Mouse (Mus musculus) lung, embryonic 16.5 days (tissue): ENCODE data around the gene Zfp445. TPM values are rescaled to one million over a fixed set of nuclear protein-coding genes. Genes with fewer than 3 reads are reported as not detected.
A peak's percentile ranks its signal among the peaks of the same experiment; 100 is the strongest.
"Not testable (repeated sequence)": the region's sequence is repeated elsewhere in the genome, so short reads cannot be mapped to it uniquely, and the experiment has no call there.

Experiments
- ATAC-seq: fragments of 200-750 bp; cut with Nextera tagmentation; 2 replicates; pipeline ENCODE4 v1.8.0; 2017; ENCODE audit warnings: low read depth, mild to moderate bottlenecking, moderate library complexity
- H3K27ac ChIP-seq: fragments of 300-500 bp; sonication (generic); 2 replicates; pipeline ENCODE4 v1.5.1; 2014; ENCODE audit warnings: mild to moderate bottlenecking, control low read depth, low read length
- H3K27me3 ChIP-seq: fragments of 300-500 bp; sonication (generic); 2 replicates; pipeline ENCODE4 v1.6.1; 2014; ENCODE audit warnings: low read depth, low read length, mixed read lengths; ENCODE audit not compliant: control insufficient read depth, insufficient read depth
- H3K36me3 ChIP-seq: fragments of 300-500 bp; sonication (generic); 2 replicates; pipeline ENCODE4 v1.6.1; 2014; ENCODE audit warnings: low read length; ENCODE audit not compliant: control insufficient read depth, insufficient read depth
- H3K4me1 ChIP-seq: fragments of 300-500 bp; sonication (generic); replicated peaks from 2 replicates; pipeline ENCODE4 v1.6.1; 2014; ENCODE audit warnings: low read length, mixed read lengths; ENCODE audit not compliant: control insufficient read depth, insufficient read depth
- H3K4me2 ChIP-seq: fragments of 300-500 bp; sonication (generic); 2 replicates; pipeline ENCODE4 v1.6.1; 2014; ENCODE audit warnings: low read depth, low read length, control low read depth
- H3K4me3 ChIP-seq: fragments of 300-500 bp; sonication (generic); 2 replicates; pipeline ENCODE4 v1.5.1; 2014; ENCODE audit warnings: mild to moderate bottlenecking, low read length, control low read depth
- H3K9ac ChIP-seq: fragments of 300-500 bp; sonication (generic); 2 replicates; pipeline ENCODE4 v1.6.1; 2014; ENCODE audit warnings: low read length, control low read depth
- H3K9me3 ChIP-seq: fragments of 300-500 bp; sonication (generic); 2 replicates; pipeline ENCODE4 v1.6.1; 2016; ENCODE audit warnings: low read length; ENCODE audit not compliant: control insufficient read depth
- WGBS: fragments of 180-500 bp; shearing (Covaris S2); extraction: QIAGEN DNeasy Blood & Tissue Kit; methylation state at CpG from one replicate; pipeline ENCODE4 v1.1.7; 2014; 5-methylcytosine and 5-hydroxymethylcytosine counted together
- polyA plus RNA-seq: library from polyadenylated mRNA; unstranded; fragments of >200 nt; fragmentation: Nextera tagmentation; extraction: Ambion mirVana; gene quantifications from 2 replicates; pipeline ENCODE4 v1.2.1, GENCODE M21; 2015

The Zfp445 gene
- polyA plus RNA-seq, 1 experiment from 2014 or later, result 80.6 TPM

GRCm38 (mm10) chr9:122864848-122865247, 958 bp downstream of the Zfp445 start:
- Histone ChIP-seq H3K27me3 (no peaks in the 10 kb centered on the region), H3K9ac (peak overlapping the region; percentile 94), H3K4me1 (peaks cover 15% of the 10 kb centered on the region), H3K4me2 (peak overlapping the region; percentile 65), H3K4me3 (peak overlapping the region; percentile 84), H3K36me3 (peaks cover 26% of the 10 kb centered on the region), H3K27ac (no peak overlapping the region), H3K9me3 (peaks cover 21% of the 10 kb centered on the region)
- WGBS, result 48% methylated on average over 3 of the region's 3 CpGs
- no peak for ATAC-seq

DNA sequence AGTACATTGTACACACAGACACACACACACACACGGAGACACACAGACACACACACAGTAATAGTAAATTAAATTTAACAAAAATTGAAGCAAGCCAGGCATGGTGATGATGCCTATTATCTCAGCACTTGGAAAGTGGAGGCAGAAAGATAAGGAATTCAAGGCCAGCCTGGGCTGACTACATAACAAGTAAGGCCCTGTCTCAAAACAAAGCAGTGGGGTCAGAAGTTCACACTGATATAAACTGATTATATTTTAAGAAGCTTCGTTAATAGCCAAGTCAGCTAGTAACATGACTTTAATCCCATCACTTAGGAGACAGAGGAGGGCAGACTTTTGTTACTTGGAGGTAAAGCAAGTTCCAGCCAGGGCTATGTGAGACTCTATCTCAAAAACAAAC, 2.1 kb downstream of the Zfp445 start:
- no peaks in the 10 kb centered on the region for H3K27me3 ChIP-seq
- no peak overlapping the region for H3K9ac ChIP-seq
- no peak overlapping the region for H3K27ac ChIP-seq
- peaks cover 15% of the 10 kb centered on the region for H3K4me1 ChIP-seq
- peaks cover 30% of the 10 kb centered on the region for H3K9me3 ChIP-seq
- no peak for ATAC-seq
- H3K36me3 ChIP-seq, result peaks cover 38% of the 10 kb centered on the region
- no peak overlapping the region for H3K4me2 ChIP-seq
- no peak overlapping the region for H3K4me3 ChIP-seq
- WGBS, result 55% methylated on average over 2 of the region's 2 CpGs

DNA sequence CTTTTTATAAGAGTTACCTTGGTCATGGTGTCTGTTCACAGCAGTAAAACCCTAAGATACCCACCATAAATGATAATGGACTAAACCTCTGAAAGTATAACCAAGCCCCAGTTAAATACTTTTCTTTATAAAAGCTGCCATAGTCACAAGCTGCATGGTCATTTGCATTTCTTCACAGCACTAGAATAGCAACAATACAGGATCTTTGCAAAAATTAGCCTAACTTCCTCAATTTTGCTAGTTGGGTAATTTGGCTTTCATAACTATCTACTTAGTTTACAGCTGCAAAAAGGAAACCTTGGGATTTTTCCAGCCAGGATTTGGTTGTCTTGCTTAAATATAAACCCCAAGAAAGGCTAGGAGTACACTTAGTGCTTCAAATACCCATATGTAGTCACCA, 5.1 kb downstream of the Zfp445 start:
- no peaks in the 10 kb centered on the region for H3K27me3 ChIP-seq
- peaks cover 15% of the 10 kb centered on the region for H3K4me1 ChIP-seq
- peaks cover 64% of the 10 kb centered on the region for H3K36me3 ChIP-seq
- no peak overlapping the region for H3K27ac ChIP-seq
- H3K4me2 ChIP-seq, result no peak overlapping the region
- H3K9ac ChIP-seq, result no peak overlapping the region
- H3K9me3 ChIP-seq, result peaks cover 28% of the 10 kb centered on the region
- ATAC-seq, result no peak
- no peak overlapping the region for H3K4me3 ChIP-seq

- H3K27ac ChIP-seq, result no peak overlapping the region
- no peaks in the 10 kb centered on the region for H3K27me3 ChIP-seq
- peaks cover 32% of the 10 kb centered on the region for H3K9me3 ChIP-seq
- peaks cover 92% of the 10 kb centered on the region for H3K36me3 ChIP-seq
- 98% methylated on average over 3 of the region's 3 CpGs for WGBS
- H3K4me1 ChIP-seq, result no peaks in the 10 kb centered on the region
- no peak for ATAC-seq
- no peak overlapping the region for H3K9ac ChIP-seq
- H3K4me2 ChIP-seq, result no peak overlapping the region
- no peak overlapping the region for H3K4me3 ChIP-seq
Measured at GRCm38 (mm10) chr9:122856716-122857115, 9.1 kb downstream of the Zfp445 start.

DNA sequence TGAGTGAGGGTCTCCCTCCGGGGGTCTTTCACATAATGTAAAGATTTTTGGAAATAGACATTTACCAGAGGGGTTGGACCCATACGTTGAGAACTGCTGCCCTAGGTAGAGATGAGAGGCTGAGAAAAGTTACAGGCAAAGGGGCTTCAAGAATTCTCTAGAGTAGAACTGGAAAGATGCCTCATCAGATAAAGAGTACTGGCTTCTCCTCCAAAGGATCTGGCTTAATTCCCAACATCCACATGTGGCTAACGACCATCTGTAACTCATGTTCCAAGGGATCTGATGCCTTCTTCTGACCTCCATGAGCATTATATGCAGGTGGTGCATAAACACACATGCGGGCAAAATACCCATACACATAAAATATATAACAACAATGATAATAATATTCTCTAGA, 10.2 kb downstream of the Zfp445 start:
- Histone ChIP-seq H3K4me3 (no peak overlapping the region), H3K27me3 (no peaks in the 10 kb centered on the region), H3K9ac (no peak overlapping the region), H3K36me3 (peaks cover 92% of the 10 kb centered on the region), H3K4me1 (no peaks in the 10 kb centered on the region), H3K9me3 (peaks cover 23% of the 10 kb centered on the region), H3K4me2 (no peak overlapping the region), H3K27ac (no peak overlapping the region)
- WGBS, result 94% methylated on average over 4 of the region's 4 CpGs
- ATAC-seq, result no peak

DNA sequence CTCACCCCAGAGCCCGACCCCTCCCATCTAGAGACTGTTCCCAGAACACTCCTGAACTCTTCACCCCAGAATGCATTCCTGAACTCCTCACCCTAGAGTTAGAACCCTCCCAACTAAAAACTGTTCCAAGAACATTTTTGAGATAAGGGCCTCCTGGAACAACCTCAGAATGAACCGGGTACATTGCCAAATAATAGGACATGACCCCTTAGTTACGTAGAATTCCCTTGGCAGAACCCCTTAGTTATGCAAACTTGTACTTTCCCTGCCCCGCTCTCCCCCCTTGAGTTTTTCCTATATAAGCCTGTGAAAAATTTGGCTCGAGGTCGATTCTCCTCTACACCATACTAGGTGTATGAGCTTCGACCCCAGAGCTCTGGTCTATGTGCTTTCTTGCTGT, 10.7 kb downstream of the Zfp445 start:
- 58% methylated on average over 2 of the region's 7 CpGs for WGBS
- not testable (repeated sequence) for H3K27me3 ChIP-seq, H3K27ac ChIP-seq, H3K4me1 ChIP-seq, H3K4me3 ChIP-seq, H3K9ac ChIP-seq, ATAC-seq, H3K4me2 ChIP-seq
- Histone ChIP-seq H3K36me3 (peaks cover 92% of the 10 kb centered on the region), H3K9me3 (peaks cover 21% of the 10 kb centered on the region)

DNA sequence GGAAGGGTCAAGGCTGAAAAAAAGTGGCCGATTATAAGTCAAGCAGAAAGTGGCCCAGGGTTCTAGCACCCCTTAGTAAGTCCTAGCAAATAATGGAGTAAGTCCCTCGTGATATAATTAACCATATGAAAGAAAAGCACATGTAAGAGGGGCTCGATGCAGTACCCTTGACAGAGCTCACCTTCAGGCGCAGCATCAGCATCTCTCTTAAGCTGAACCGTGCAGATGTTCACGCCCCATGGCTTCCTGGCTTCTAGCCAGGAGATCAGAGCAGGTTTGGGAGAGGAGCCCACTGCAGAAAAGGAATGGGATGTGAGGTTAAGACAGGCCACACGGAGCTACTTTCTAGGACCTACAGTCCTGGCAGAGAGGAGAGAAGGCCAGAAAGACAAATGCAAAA, 11.3 kb downstream of the Zfp445 start:
- Histone ChIP-seq H3K4me1 (no peaks in the 10 kb centered on the region), H3K27me3 (no peaks in the 10 kb centered on the region), H3K4me3 (no peak overlapping the region), H3K4me2 (no peak overlapping the region), H3K27ac (no peak overlapping the region), H3K9me3 (peaks cover 15% of the 10 kb centered on the region), H3K36me3 (peaks cover 92% of the 10 kb centered on the region), H3K9ac (no peak overlapping the region)
- WGBS, result 87% methylated on average over 7 of the region's 7 CpGs
- no peak for ATAC-seq

DNA sequence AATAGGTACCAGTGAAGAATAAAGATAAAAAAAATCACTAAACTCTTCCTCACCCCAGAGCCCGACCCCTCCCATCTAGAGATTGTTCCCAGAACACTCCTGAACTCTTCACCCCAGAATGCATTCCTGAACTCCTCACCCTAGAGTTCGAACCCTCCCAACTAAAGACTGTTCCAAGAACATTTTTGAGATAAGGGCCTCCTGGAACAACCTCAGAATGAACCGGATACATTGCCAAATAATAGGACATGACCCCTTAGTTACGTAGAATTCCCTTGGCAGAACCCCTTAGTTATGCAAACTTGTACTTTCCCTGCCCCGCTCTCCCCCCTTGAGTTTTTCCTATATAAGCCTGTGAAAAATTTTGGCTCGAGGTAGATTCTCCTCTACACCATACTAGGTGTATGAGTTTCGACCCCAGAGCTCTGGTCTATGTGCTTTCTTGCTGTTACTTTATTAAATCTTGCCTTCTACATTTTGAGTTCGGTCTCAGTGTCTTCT, 17.9 kb downstream of the Zfp445 start:
- H3K9me3 ChIP-seq, H3K4me1 ChIP-seq, H3K9ac ChIP-seq, H3K4me2 ChIP-seq, H3K4me3 ChIP-seq, H3K27me3 ChIP-seq, ATAC-seq, H3K27ac ChIP-seq: not testable (repeated sequence)
- WGBS, result 71% methylated on average over 7 of the region's 8 CpGs
- peaks cover 43% of the 10 kb centered on the region for H3K36me3 ChIP-seq

- H3K27ac ChIP-seq, result no peak overlapping the region
- no peaks in the 10 kb centered on the region for H3K27me3 ChIP-seq
- H3K9me3 ChIP-seq, result peaks cover 8% of the 10 kb centered on the region
- no peaks in the 10 kb centered on the region for H3K4me1 ChIP-seq
- no peak overlapping the region for H3K9ac ChIP-seq
- H3K4me3 ChIP-seq, result no peak overlapping the region
- H3K4me2 ChIP-seq, result no peak overlapping the region
- H3K36me3 ChIP-seq, result peaks cover 26% of the 10 kb centered on the region
- peak; percentile 61 for ATAC-seq
Measured at GRCm38 (mm10) chr9:122846156-122846555, 19.6 kb downstream of the Zfp445 start.

DNA sequence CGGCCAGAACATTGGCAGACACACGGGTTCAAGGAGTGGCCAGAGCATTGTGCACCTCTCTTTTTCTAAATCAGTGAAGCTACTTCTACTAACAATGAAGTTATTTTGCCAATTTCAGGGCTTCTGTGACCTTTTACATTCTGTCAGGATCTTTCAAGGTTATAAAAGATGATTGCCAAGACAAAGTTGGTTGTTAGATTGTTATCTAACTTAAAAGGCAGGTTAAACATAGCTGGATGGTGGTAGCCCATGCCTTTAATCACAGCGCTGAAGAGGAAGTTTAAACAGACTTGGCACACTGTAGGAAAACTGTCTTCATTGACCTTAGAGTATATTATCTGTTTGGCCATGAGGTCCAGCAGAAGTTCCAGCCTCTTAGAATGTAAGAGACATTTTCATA, 20.2 kb downstream of the Zfp445 start:
- no peaks in the 10 kb centered on the region for H3K4me1 ChIP-seq
- H3K4me3 ChIP-seq, result no peak overlapping the region
- peaks cover 21% of the 10 kb centered on the region for H3K36me3 ChIP-seq
- no peaks in the 10 kb centered on the region for H3K27me3 ChIP-seq
- H3K27ac ChIP-seq, result no peak overlapping the region
- no peak overlapping the region for H3K4me2 ChIP-seq
- no peak overlapping the region for H3K9ac ChIP-seq
- ATAC-seq, result no peak
- WGBS, result 74% methylated on average over 3 of the region's 3 CpGs
- peaks cover 8% of the 10 kb centered on the region for H3K9me3 ChIP-seq
